35 mouse cellular contexts compared by ENCODE assay signal in the genomic region with DNA sequence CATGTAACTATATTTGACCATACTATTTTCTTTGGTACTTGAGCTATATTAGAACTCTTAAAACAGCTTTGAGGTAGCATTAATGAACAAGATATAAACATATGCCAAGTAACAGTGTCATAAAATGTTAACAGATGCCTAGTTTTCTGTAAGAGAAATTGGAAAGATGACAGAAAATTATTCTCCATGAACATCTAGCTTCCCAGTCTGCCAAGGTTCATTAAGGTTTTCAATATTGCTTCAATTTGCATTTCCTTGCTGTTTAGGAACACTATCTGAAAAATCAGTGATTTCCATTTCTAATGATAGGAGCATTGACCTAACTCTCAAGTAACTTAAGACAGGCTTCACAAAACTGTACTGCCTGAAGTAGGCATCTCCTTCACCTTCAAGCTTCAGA. TPM values are rescaled to one million over a fixed set of nuclear protein-coding genes. Genes with fewer than 3 reads are reported as not detected.
"Had no signal": no experiment of that assay in that cellular context is flagged by ENCODE, and none has a peak within 500 bp of the region (broad histone marks: within the 10 kb centered on the region; RNA-seq: fewer than 3 reads in every experiment).

No protein-coding gene starts in this region.

- H3K27me3 ChIP-seq: embryonic facial prominence, embryonic 12.5 days; embryonic facial prominence, embryonic 13.5 days; embryonic facial prominence, embryonic 15.5 days; forebrain, embryonic 12.5 days; forebrain, embryonic 13.5 days had no signal

- H3K4me3 ChIP-seq: embryonic facial prominence, embryonic 10.5 days; embryonic facial prominence, embryonic 12.5 days; embryonic facial prominence, embryonic 13.5 days; embryonic facial prominence, embryonic 15.5 days; erythroblast, embryonic 14.5 days; forebrain, embryonic 12.5 days; forebrain, embryonic 13.5 days; gastrocnemius, adult 2 months; heart, adult 2 months; heart, embryonic 10.5 days had no signal

- H3K9me3 ChIP-seq: embryonic facial prominence, embryonic 10.5 days; embryonic facial prominence, embryonic 12.5 days; embryonic facial prominence, embryonic 13.5 days; embryonic facial prominence, embryonic 15.5 days; forebrain, embryonic 12.5 days; forebrain, embryonic 13.5 days; heart, embryonic 10.5 days had no signal

- H3K27ac ChIP-seq: embryonic facial prominence, embryonic 10.5 days; embryonic facial prominence, embryonic 12.5 days; embryonic facial prominence, embryonic 13.5 days; embryonic facial prominence, embryonic 15.5 days; forebrain, embryonic 12.5 days; forebrain, embryonic 13.5 days; gastrocnemius, adult 2 months; heart, adult 2 months; heart, embryonic 10.5 days had no signal

- H3K9ac ChIP-seq: embryonic facial prominence, embryonic 12.5 days; embryonic facial prominence, embryonic 13.5 days; embryonic facial prominence, embryonic 15.5 days; forebrain, embryonic 12.5 days; forebrain, embryonic 13.5 days had no signal

- ATAC-seq: forebrain, embryonic 13.5 days; forebrain, embryonic 16.5 days had no signal

- DNase-seq: cerebellum, adult 2 months; cerebellum, adult 8-10 months; cerebellum, adult 9-10 months; cerebellum, adult 9-11 months; cerebellum, postnatal 10 days; cerebellum, postnatal 14 days; cerebellum, postnatal 25 days; cerebellum, postnatal 36 days; embryo, embryonic 11 days; gastrocnemius, adult 2 months; gastrocnemius, postnatal 10 days; gastrocnemius, postnatal 14 days; gastrocnemius, postnatal 25 days; gastrocnemius, postnatal 36 days; heart, adult 11 months; heart, adult 18-20 months; heart, adult 2 months had no signal

- H3K4me1 ChIP-seq: embryonic facial prominence, embryonic 10.5 days; embryonic facial prominence, embryonic 12.5 days; embryonic facial prominence, embryonic 13.5 days; embryonic facial prominence, embryonic 15.5 days; forebrain, embryonic 12.5 days; forebrain, embryonic 13.5 days; heart, embryonic 10.5 days had no signal

- H3K4me2 ChIP-seq: embryonic facial prominence, embryonic 12.5 days; embryonic facial prominence, embryonic 13.5 days; embryonic facial prominence, embryonic 15.5 days; forebrain, embryonic 12.5 days; forebrain, embryonic 13.5 days had no signal

RNA-seq across cellular contexts. Expression of gene 1700016C15Rik, which starts 39.3 kb away (rescaled TPM):
- total RNA-seq: common myeloid progenitor, adult 5-6 weeks; gastrocnemius, adult 2 months; gastrocnemius, adult 8-10 months; gastrocnemius, postnatal 4 days; granulocyte monocyte progenitor cell, adult 5-6 weeks; heart, adult 18-20 months; heart, adult 2 months; heart, adult 8-10 months had no signal
- polyA plus RNA-seq: cerebellum, adult 2 months; cortical plate, adult 2 months; embryonic facial prominence, embryonic 10.5 days; embryonic facial prominence, embryonic 11.5 days; embryonic facial prominence, embryonic 12.5 days; embryonic facial prominence, embryonic 13.5 days; erythroblast, embryonic 14.5 days; forebrain, embryonic 11.5 days; forebrain, embryonic 12.5 days; forebrain, embryonic 13.5 days; forebrain, embryonic 16.5 days; frontal cortex, adult 2 months; heart, adult 2 months; heart, embryonic 10.5 days had no signal
